Mouse (Mus musculus): ENCODE measurements around the gene Rtkn.
A peak's percentile ranks its signal among the peaks of the same experiment; 100 is the strongest.

Rtkn gene

GRCm38 (mm10) chr6:83117165-83117438 lies 18.2 kb upstream of the Rtkn start:
- DNase-seq: no peak

- no peak for DNase-seq
Observed at GRCm38 (mm10) chr6:83117616-83118015, 17.6 kb upstream of the Rtkn start.

GRCm38 (mm10) chr6:83118369-83118768 lies 16.9 kb upstream of the Rtkn start:
- DNase-seq: no peak

- DNase-seq: no peak
Observed at GRCm38 (mm10) chr6:83118825-83119733, 16.2 kb upstream of the Rtkn start.

- peak; percentile 47 for DNase-seq
Observed at GRCm38 (mm10) chr6:83119734-83120051, 15.6 kb upstream of the Rtkn start.

GRCm38 (mm10) chr6:83120930-83121862 lies 14.1 kb upstream of the Rtkn start, which contains the start of gene Wbp1:
Gene Wbp1 (minus strand): TSS chr6:83121559.
- DNase-seq: peak; percentile 99

- no peak for DNase-seq
Observed at GRCm38 (mm10) chr6:83121863-83122710, 13.2 kb upstream of the Rtkn start.

- DNase-seq: no peak
Observed at GRCm38 (mm10) chr6:83122961-83123360, 12.3 kb upstream of the Rtkn start.

- DNase-seq: peak; percentile 93
Observed at GRCm38 (mm10) chr6:83124851-83125312, 10.4 kb upstream of the Rtkn start.

- DNase-seq: no peak
Observed at GRCm38 (mm10) chr6:83125331-83125730, 9.9 kb upstream of the Rtkn start, which contains the start of gene Ino80b. Gene Ino80b (minus strand): TSS chr6:83125431.

- no peak for DNase-seq
Observed at GRCm38 (mm10) chr6:83127419-83127818, 7.8 kb upstream of the Rtkn start.

GRCm38 (mm10) chr6:83131469-83132034 lies 3.7 kb upstream of the Rtkn start:
- peak; percentile 88 for DNase-seq

GRCm38 (mm10) chr6:83132176-83132919 lies 2.9 kb upstream of the Rtkn start:
- DNase-seq: peak; percentile 35

- peak; percentile 51 for DNase-seq
Observed at GRCm38 (mm10) chr6:83134226-83134625, 1.0 kb upstream of the Rtkn start.

- DNase-seq: peak; percentile 80
Observed at GRCm38 (mm10) chr6:83135571-83136161, 403 bp downstream of the Rtkn start.

- DNase-seq: no peak
Observed at GRCm38 (mm10) chr6:83136291-83136880, 1.1 kb downstream of the Rtkn start.

- peak; percentile 70 for DNase-seq
Observed at GRCm38 (mm10) chr6:83136881-83137575, 1.8 kb downstream of the Rtkn start.

GRCm38 (mm10) chr6:83137576-83137950 lies 2.3 kb downstream of the Rtkn start:
- DNase-seq: peak; percentile 89

GRCm38 (mm10) chr6:83138056-83138455 lies 2.8 kb downstream of the Rtkn start:
- peak; percentile 36 for DNase-seq

- no peak for DNase-seq
Observed at GRCm38 (mm10) chr6:83140044-83140443, 4.8 kb downstream of the Rtkn start.
